Mouse (Mus musculus) cerebellum, adult 2 months (tissue): ENCODE data around the gene Proser2. TPM values are rescaled to one million over a fixed set of nuclear protein-coding genes. Genes with fewer than 3 reads are reported as not detected.

Experiments used
- DNase-seq, 2 experiments: peaks; one replicate each; pipeline ENCODE4 v3.0.0; 2021
- H3K27ac ChIP-seq: fragments of 200-500 bp; 2 replicates; pipeline ENCODE4 v1.5.1; 2012; ENCODE audit warnings: low read length, control low read depth, inconsistent platforms; ENCODE audit not compliant: insufficient read depth
- H3K27me3 ChIP-seq: fragments of 200-500 bp; 2 replicates; pipeline ENCODE4 v1.6.1; 2012; ENCODE audit warnings: inconsistent platforms, mild to moderate bottlenecking, low read length, moderate library complexity; ENCODE audit not compliant: control insufficient read depth, insufficient read depth
- H3K4me1 ChIP-seq: fragments of 200-500 bp; 2 replicates; pipeline ENCODE4 v1.6.1; 2011; ENCODE audit warnings: low read length; ENCODE audit not compliant: control insufficient read depth, insufficient read depth
- H3K4me3 ChIP-seq: fragments of 200-500 bp; replicated peaks from 2 replicates; pipeline ENCODE3; 2011; ENCODE audit warnings: mild to moderate bottlenecking, low read depth, low read length, control low read depth; ENCODE audit not compliant: insufficient read depth
- CTCF ChIP-seq: fragments of 200-500 bp; IDR thresholded peaks from 2 replicates; pipeline ENCODE4 v1.5.1; 2011; ENCODE audit warnings: low read depth, mild to moderate bottlenecking, control low read depth, low read length, moderate library complexity, borderline replicate concordance; ENCODE audit not compliant: insufficient read depth
- POLR2A ChIP-seq: fragments of 200-500 bp; IDR thresholded peaks from 2 replicates; pipeline ENCODE4 v1.6.1; 2011; ENCODE audit warnings: low read length, control low read depth, borderline replicate concordance; ENCODE audit not compliant: insufficient read depth
- WGBS: fragments of 180-500 bp; shearing (Covaris S2); methylation state at CpG from one replicate; pipeline ENCODE4 v1.1.7; 2018; 5-methylcytosine and 5-hydroxymethylcytosine counted together
- polyA plus RNA-seq: library from polyadenylated mRNA; depleted of rRNA; stranded (reverse); fragments of >200 nt; gene quantifications from 2 replicates; pipeline ENCODE4 v1.2.3, GENCODE M21; 2012

The Proser2 gene
- polyA plus RNA-seq, 1 experiment, result 7.7 TPM

- WGBS, result 93% methylated on average over 1 of the region's 1 CpGs
- DNase-seq, result no peak
- H3K27ac ChIP-seq, result no peak overlapping the region
- H3K27me3 ChIP-seq, result no peaks in the 10 kb centered on the region
- no peaks in the 10 kb centered on the region for H3K4me1 ChIP-seq
- H3K4me3 ChIP-seq, result no peak overlapping the region
- no peak for TF ChIP-seq CTCF
- TF ChIP-seq POLR2A, result no peak
Measured at GRCm38 (mm10) chr2:6080037-6080436, 50.0 kb downstream of the Proser2 start.

DNA sequence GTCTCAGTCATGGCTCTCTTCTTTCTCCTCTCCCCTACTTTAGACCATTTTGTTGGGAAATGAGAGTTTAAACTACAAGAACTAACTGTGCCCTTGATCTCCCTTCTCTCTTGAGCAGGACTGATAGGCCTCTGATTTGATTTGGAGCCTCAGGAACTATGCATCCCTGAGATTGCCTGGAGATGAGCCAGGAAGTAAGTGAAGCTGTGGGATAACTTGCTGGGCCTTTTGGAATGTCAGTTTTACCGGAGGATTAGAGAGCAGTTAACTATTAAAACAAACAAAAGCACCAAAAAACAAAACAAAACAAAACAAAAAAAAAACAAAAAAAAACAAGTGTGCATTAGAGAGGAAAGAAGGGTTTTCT, 54.5 kb downstream of the Proser2 start:
- Histone ChIP-seq H3K4me1 (no peaks in the 10 kb centered on the region), H3K27me3 (no peaks in the 10 kb centered on the region), H3K27ac (no peak overlapping the region), H3K4me3 (no peak overlapping the region)
- WGBS, result 59% methylated on average over 1 of the region's 1 CpGs
- TF ChIP-seq CTCF (no peak), POLR2A (no peak)
- no peak for DNase-seq

DNA sequence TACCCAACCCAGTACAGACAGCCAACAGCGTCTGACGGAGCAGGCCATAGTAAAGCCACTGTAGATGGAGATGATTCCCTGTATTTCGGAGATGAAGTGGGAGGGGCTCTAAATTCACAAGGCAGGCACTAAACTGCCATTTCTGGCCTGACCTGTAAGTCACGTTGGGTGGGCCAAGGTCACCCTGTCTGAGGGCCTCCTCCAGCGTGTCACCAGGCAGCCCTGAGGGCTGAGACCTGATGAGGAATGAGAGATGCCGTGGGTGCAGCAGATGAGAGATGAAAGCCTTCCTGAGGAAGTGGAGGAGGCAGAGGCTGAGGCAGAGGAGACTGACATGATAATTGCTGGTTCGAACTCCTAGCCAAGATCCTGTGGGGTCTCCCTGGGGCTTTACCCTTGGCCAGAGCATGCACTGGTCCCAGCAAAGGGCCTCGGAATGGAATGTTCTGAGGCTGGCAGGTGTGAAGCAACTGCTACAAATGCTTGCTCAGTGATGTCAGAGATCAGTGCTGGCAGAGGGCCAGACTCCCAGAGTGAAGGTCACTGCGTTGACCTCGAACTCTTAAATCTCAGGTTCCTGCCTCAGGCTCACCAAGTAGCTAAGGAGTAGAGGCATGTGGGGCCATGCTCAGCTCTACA, 55.0 kb downstream of the Proser2 start:
- 66% methylated on average over 10 of the region's 10 CpGs for WGBS
- TF ChIP-seq CTCF, result no peak
- TF ChIP-seq POLR2A, result no peak
- Histone ChIP-seq H3K4me3 (no peak overlapping the region), H3K27ac (no peak overlapping the region), H3K27me3 (no peaks in the 10 kb centered on the region), H3K4me1 (no peaks in the 10 kb centered on the region)
- DNase-seq, result no peak

DNA sequence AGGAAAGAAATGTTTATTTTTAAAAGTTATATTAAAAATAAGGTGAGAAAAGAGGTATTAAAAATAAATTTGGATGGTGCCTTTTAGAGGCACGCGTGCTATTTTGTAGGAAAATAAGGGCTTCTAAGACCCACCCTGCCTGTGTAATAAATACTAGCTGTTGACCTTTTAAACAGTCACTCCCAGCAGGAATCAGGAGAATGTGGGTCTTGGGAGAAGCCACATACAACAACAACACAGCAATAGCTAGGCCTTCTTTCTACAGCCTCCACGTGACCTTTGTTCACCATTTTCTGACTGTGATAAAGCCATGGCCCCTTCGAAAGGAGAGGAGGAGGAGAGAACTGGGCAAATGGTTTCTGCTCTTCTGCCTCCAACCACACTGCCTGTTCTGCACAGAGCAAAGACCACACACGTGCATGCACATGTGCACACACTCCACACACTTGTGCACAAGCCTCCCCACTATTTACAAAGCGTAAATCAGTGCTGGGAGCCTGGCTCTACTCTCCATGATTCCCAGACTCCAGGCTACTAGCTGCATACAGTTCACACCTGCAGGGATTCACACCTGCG, 57.2 kb downstream of the Proser2 start:
- WGBS, result 88% methylated on average over 7 of the region's 7 CpGs
- no peak for DNase-seq
- Histone ChIP-seq H3K4me1 (no peaks in the 10 kb centered on the region), H3K4me3 (no peak overlapping the region), H3K27me3 (no peaks in the 10 kb centered on the region), H3K27ac (no peak overlapping the region)
- no peak for TF ChIP-seq POLR2A

GRCm38 (mm10) chr2:6071598-6072440, 58.2 kb downstream of the Proser2 start:
- WGBS, result 54% methylated on average over 11 of the region's 11 CpGs
- Histone ChIP-seq H3K27ac (no peak overlapping the region), H3K27me3 (no peaks in the 10 kb centered on the region), H3K4me3 (no peak overlapping the region), H3K4me1 (0 out of 2 replicates have a peak, but pooled peaks cover 2% of the 10 kb centered on the region)
- TF ChIP-seq POLR2A (no peak), CTCF (no peak)
- DNase-seq, result no peak

- TF ChIP-seq POLR2A, result no peak
- TF ChIP-seq CTCF, result no peak
- no peak for DNase-seq
Measured at GRCm38 (mm10) chr2:6070925-6071324, 59.1 kb downstream of the Proser2 start.

GRCm38 (mm10) chr2:6067341-6067740, 62.7 kb downstream of the Proser2 start:
- DNase-seq, result no peak
- no peak for TF ChIP-seq CTCF
- TF ChIP-seq POLR2A, result no peak
- no peak overlapping the region for H3K27ac ChIP-seq
- H3K4me1 ChIP-seq, result 0 out of 2 replicates have a peak, but pooled peaks cover 2% of the 10 kb centered on the region
- no peak overlapping the region for H3K4me3 ChIP-seq
- H3K27me3 ChIP-seq, result no peaks in the 10 kb centered on the region
- 59% methylated on average over 6 of the region's 6 CpGs for WGBS

More at GRCm38 (mm10) chr2:6070925-6071324, 59.1 kb downstream of the Proser2 start:
- Histone ChIP-seq H3K4me1 (0 out of 2 replicates have a peak, but pooled peaks cover 2% of the 10 kb centered on the region), H3K27ac (no peak overlapping the region), H3K27me3 (no peaks in the 10 kb centered on the region), H3K4me3 (no peak overlapping the region)
- 58% methylated on average over 11 of the region's 11 CpGs for WGBS
